Comparison of ENCODE assay signal across 24 mouse cellular contexts in the genomic region with DNA sequence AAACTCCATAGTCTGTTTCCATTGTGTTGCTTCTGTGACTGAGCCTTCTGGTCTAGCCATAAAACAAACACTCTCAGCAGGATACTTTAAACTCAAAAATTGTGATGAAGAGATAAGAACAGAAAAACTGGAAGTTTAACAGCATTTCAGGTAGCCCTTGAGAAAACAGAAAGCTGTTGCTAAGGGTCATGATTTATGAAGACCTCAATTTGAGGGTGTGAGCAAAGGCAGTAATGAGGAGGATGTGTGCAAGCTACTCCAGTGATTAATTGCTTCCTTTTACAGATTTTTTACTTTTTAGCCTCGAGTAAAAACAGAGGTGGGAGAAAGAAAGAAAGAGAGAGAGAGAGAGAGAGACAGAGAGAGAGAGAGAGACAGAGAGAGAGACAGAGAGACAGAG. TPM values are rescaled to one million over a fixed set of nuclear protein-coding genes. Genes with fewer than 3 reads are reported as not detected.
DNase-seq lines count a peak whose midpoint lies in the region; ATAC-seq and TF ChIP-seq lines count a peak whose summit lies in the region.
"Had no signal": no experiment of that assay in that cellular context is flagged by ENCODE, and none has a peak within 500 bp of the region (broad histone marks: within the 10 kb centered on the region; RNA-seq: fewer than 3 reads in every experiment).

No protein-coding gene starts in this region.

- H3K27me3 ChIP-seq in embryonic facial prominence, embryonic 13.5 days = no peaks in the 10 kb centered on the region
- no peaks in the 10 kb centered on the region for H3K27me3 ChIP-seq in embryonic facial prominence, embryonic 10.5 days (replicated peaks; ENCODE audit: low read depth, poor library complexity, severe bottlenecking)
- H3K27me3 ChIP-seq in kidney, embryonic 14.5 days (ENCODE audit: control insufficient read depth, insufficient read depth, low read length) = no peaks in the 10 kb centered on the region
- H3K27me3 ChIP-seq in lung, embryonic 16.5 days (ENCODE audit: control insufficient read depth, insufficient read depth, low read depth, low read length) = no peaks in the 10 kb centered on the region
- H3K27me3 ChIP-seq in stomach, postnatal 0 days (ENCODE audit: control insufficient read depth, insufficient read depth, low read length) = no peaks in the 10 kb centered on the region
- no peaks in the 10 kb centered on the region for H3K27me3 ChIP-seq in hindbrain, embryonic 12.5 days
- H3K27me3 ChIP-seq: heart, embryonic 15.5 days; megakaryocyte, embryonic 14.5 days; neural tube, embryonic 13.5 days had no signal

- H3K4me2 ChIP-seq in embryonic facial prominence, embryonic 13.5 days = peak overlapping the region; percentile 33
- peak overlapping the region; percentile 32; the same call in 1 of the 2 replicates for H3K4me2 ChIP-seq in kidney, embryonic 14.5 days (replicated peaks; ENCODE audit: low read depth, low read length)
- H3K4me2 ChIP-seq in lung, embryonic 16.5 days (ENCODE audit: low read depth, low read length) = peak overlapping the region; percentile 31
- H3K4me2 ChIP-seq in stomach, postnatal 0 days (replicated peaks; ENCODE audit: low read depth) = peak overlapping the region; percentile 34; the same call in 1 of the 2 replicates
- H3K4me2 ChIP-seq in hindbrain, embryonic 12.5 days (replicated peaks) = no peak overlapping the region
- H3K4me2 ChIP-seq: heart, embryonic 15.5 days; neural tube, embryonic 13.5 days had no signal

- H3K27ac ChIP-seq in embryonic facial prominence, embryonic 13.5 days = no peak overlapping the region
- no peak overlapping the region for H3K27ac ChIP-seq in embryonic facial prominence, embryonic 10.5 days (replicated peaks)
- H3K27ac ChIP-seq in kidney, embryonic 14.5 days (ENCODE audit: low read depth, low read length) = no peak overlapping the region
- no peak overlapping the region for H3K27ac ChIP-seq in lung, embryonic 16.5 days (ENCODE audit: low read length)
- no peak overlapping the region for H3K27ac ChIP-seq in stomach, postnatal 0 days (replicated peaks)
- no peak overlapping the region for H3K27ac ChIP-seq in hindbrain, embryonic 12.5 days
- H3K27ac ChIP-seq: heart, embryonic 15.5 days; hindbrain, embryonic 10.5 days; neural tube, embryonic 13.5 days had no signal

- H3K9ac ChIP-seq in embryonic facial prominence, embryonic 13.5 days = no peak overlapping the region
- no peak overlapping the region for H3K9ac ChIP-seq in kidney, embryonic 14.5 days (ENCODE audit: low read depth, low read length)
- no peak overlapping the region for H3K9ac ChIP-seq in lung, embryonic 16.5 days (ENCODE audit: low read length)
- no peak overlapping the region for H3K9ac ChIP-seq in stomach, postnatal 0 days (ENCODE audit: low read length)
- H3K9ac ChIP-seq in hindbrain, embryonic 12.5 days = no peak overlapping the region
- H3K9ac ChIP-seq: heart, embryonic 15.5 days; neural tube, embryonic 13.5 days had no signal

- no peak for ATAC-seq in embryonic facial prominence, embryonic 13.5 days (ENCODE audit: insufficient number of reproducible peaks, insufficient read depth, low FRiP score, low TSS enrichment, low read depth)
- ATAC-seq in kidney, embryonic 14.5 days (ENCODE audit: low FRiP score, low TSS enrichment) = no peak
- ATAC-seq in lung, embryonic 16.5 days (ENCODE audit: low read depth) = no peak
- ATAC-seq in stomach, postnatal 0 days (ENCODE audit: low FRiP score, low TSS enrichment) = no peak
- ATAC-seq in hindbrain, embryonic 12.5 days (ENCODE audit: low FRiP score) = no peak
- ATAC-seq: inflammation-experienced regulatory T-cells, adult 6 months had no signal

- 20% methylated on average over 1 of the region's 1 CpGs for WGBS in embryonic facial prominence, embryonic 13.5 days
- WGBS in embryonic facial prominence, embryonic 10.5 days = 36% methylated on average over 1 of the region's 1 CpGs
- WGBS in kidney, embryonic 14.5 days = 0% methylated on average over 1 of the region's 1 CpGs
- 0% methylated on average over 1 of the region's 1 CpGs for WGBS in lung, embryonic 16.5 days
- 0% methylated on average over 1 of the region's 1 CpGs for WGBS in stomach, postnatal 0 days
- WGBS in hindbrain, embryonic 12.5 days = 35% methylated on average over 1 of the region's 1 CpGs

- DNase-seq in embryonic facial prominence, embryonic 10.5 days (ENCODE audit: low spot score) = no peak
- DNase-seq in kidney, adult 18-20 months = no peak
- DNase-seq in lung, adult 18-20 months = no peak
- DNase-seq in stomach, postnatal 0 days (ENCODE audit: low spot score) = no peak
- DNase-seq: adrenal gland, postnatal 10 days; cerebellum, adult 11 months; cerebellum, postnatal 25 days; embryo, embryonic 11 days; gastrocnemius, postnatal 10 days; heart, adult 11 months; liver; midbrain, embryonic 14.5 days; right cerebral cortex, adult 18-20 months; thymus, postnatal 4 days had no signal

- peak overlapping the region; percentile 11; the same call in 1 of the 2 replicates for H3K4me3 ChIP-seq in embryonic facial prominence, embryonic 13.5 days
- no peak overlapping the region for H3K4me3 ChIP-seq in embryonic facial prominence, embryonic 10.5 days
- H3K4me3 ChIP-seq in kidney, embryonic 14.5 days (ENCODE audit: low read length) = peak overlapping the region; percentile 14; the same call in 1 of the 2 replicates
- peak overlapping the region; percentile 21 for H3K4me3 ChIP-seq in lung, embryonic 16.5 days (ENCODE audit: low read length)
- H3K4me3 ChIP-seq in stomach, postnatal 0 days (ENCODE audit: low read depth, low read length) = no peak overlapping the region
- H3K4me3 ChIP-seq in hindbrain, embryonic 12.5 days = no peak overlapping the region
- H3K4me3 ChIP-seq: heart, embryonic 15.5 days; hindbrain, embryonic 10.5 days; megakaryocyte, embryonic 14.5 days; neural tube, embryonic 13.5 days had no signal

- no peaks in the 10 kb centered on the region for H3K36me3 ChIP-seq in embryonic facial prominence, embryonic 13.5 days
- H3K36me3 ChIP-seq in embryonic facial prominence, embryonic 10.5 days (replicated peaks) = no peaks in the 10 kb centered on the region
- H3K36me3 ChIP-seq in kidney, embryonic 14.5 days (ENCODE audit: control insufficient read depth, insufficient read depth, low read length) = no peaks in the 10 kb centered on the region
- no peaks in the 10 kb centered on the region for H3K36me3 ChIP-seq in lung, embryonic 16.5 days (ENCODE audit: control insufficient read depth, insufficient read depth, low read length)
- no peaks in the 10 kb centered on the region for H3K36me3 ChIP-seq in stomach, postnatal 0 days (ENCODE audit: control insufficient read depth, insufficient read depth, low read length)
- no peaks in the 10 kb centered on the region for H3K36me3 ChIP-seq in hindbrain, embryonic 12.5 days
- H3K36me3 ChIP-seq: heart, embryonic 15.5 days; hindbrain, embryonic 10.5 days; neural tube, embryonic 13.5 days had no signal

- no peak for TF ChIP-seq CTCF in stomach, postnatal 0 days (IDR thresholded peaks at IDR 0.05; ENCODE audit: low read depth)

- H3K9me3 ChIP-seq in embryonic facial prominence, embryonic 13.5 days = no peaks in the 10 kb centered on the region
- no peaks in the 10 kb centered on the region for H3K9me3 ChIP-seq in embryonic facial prominence, embryonic 10.5 days
- H3K9me3 ChIP-seq in kidney, embryonic 14.5 days (ENCODE audit: control insufficient read depth, low read length) = no peaks in the 10 kb centered on the region
- H3K9me3 ChIP-seq in lung, embryonic 16.5 days (ENCODE audit: control insufficient read depth, low read length) = no peaks in the 10 kb centered on the region
- no peaks in the 10 kb centered on the region for H3K9me3 ChIP-seq in stomach, postnatal 0 days (ENCODE audit: control insufficient read depth, low read length)
- no peaks in the 10 kb centered on the region for H3K9me3 ChIP-seq in hindbrain, embryonic 12.5 days (replicated peaks)
- H3K9me3 ChIP-seq: heart, embryonic 15.5 days; hindbrain, embryonic 10.5 days; megakaryocyte, embryonic 14.5 days; neural tube, embryonic 13.5 days had no signal

- peaks cover 11% of the 10 kb centered on the region; the same call in 1 of the 2 replicates for H3K4me1 ChIP-seq in embryonic facial prominence, embryonic 13.5 days
- H3K4me1 ChIP-seq in embryonic facial prominence, embryonic 10.5 days = peaks cover 24% of the 10 kb centered on the region
- 0 out of 2 replicates have a peak, but pooled peaks cover 3% of the 10 kb centered on the region for H3K4me1 ChIP-seq in kidney, embryonic 14.5 days (ENCODE audit: control insufficient read depth, insufficient read depth, low read length)
- no peaks in the 10 kb centered on the region for H3K4me1 ChIP-seq in lung, embryonic 16.5 days (replicated peaks; ENCODE audit: control insufficient read depth, insufficient read depth, low read length)
- H3K4me1 ChIP-seq in stomach, postnatal 0 days (replicated peaks; ENCODE audit: control insufficient read depth, insufficient read depth) = no peaks in the 10 kb centered on the region
- H3K4me1 ChIP-seq in hindbrain, embryonic 12.5 days = no peaks in the 10 kb centered on the region
- H3K4me1 ChIP-seq: megakaryocyte, embryonic 14.5 days; neural tube, embryonic 13.5 days had no signal

- no peak for TF ChIP-seq EP300 in stomach, postnatal 0 days (optimal IDR thresholded peaks at IDR 0.05)

RNA-seq across cellular contexts. Expression of gene Rassf9, which starts 2.1 kb away (rescaled TPM):
- 3.3 and 4.7 TPM in 2 replicates for polyA plus RNA-seq in embryonic facial prominence, embryonic 13.5 days (2015; fragmentation: Nextera tagmentation; extraction: Ambion mirVana)
- 1.9 and 2.3 TPM in 2 replicates for polyA plus RNA-seq in embryonic facial prominence, embryonic 10.5 days (2016; fragmentation: Nextera tagmentation; extraction: Ambion mirVana)
- polyA plus RNA-seq in kidney, embryonic 14.5 days (2014; fragmentation: Nextera tagmentation; extraction: Ambion mirVana) = 7.2 and 10.0 TPM in 2 replicates
- 5.7 and 6.7 TPM in 2 replicates for polyA plus RNA-seq in lung, embryonic 16.5 days (2015; fragmentation: Nextera tagmentation; extraction: Ambion mirVana)
- 6.0 and 7.5 TPM in 2 replicates for polyA plus RNA-seq in stomach, postnatal 0 days (2015; fragmentation: Nextera tagmentation; extraction: Ambion mirVana)
- polyA plus RNA-seq in hindbrain, embryonic 12.5 days (2016; fragmentation: Nextera tagmentation; extraction: Ambion mirVana) = 2.5 and 2.9 TPM in 2 replicates

RNA-seq across cellular contexts. Expression of gene Nts, which starts 23.9 kb away (rescaled TPM):
- 13.4 and 18.1 TPM in 2 replicates for polyA plus RNA-seq in embryonic facial prominence, embryonic 13.5 days (2015; fragmentation: Nextera tagmentation; extraction: Ambion mirVana)
- polyA plus RNA-seq in embryonic facial prominence, embryonic 10.5 days (2016; fragmentation: Nextera tagmentation; extraction: Ambion mirVana) = 0.31 TPM in 2 replicates
- 7.8 and 8.2 TPM in 2 replicates for polyA plus RNA-seq in kidney, embryonic 14.5 days (2014; fragmentation: Nextera tagmentation; extraction: Ambion mirVana)
- polyA plus RNA-seq in lung, embryonic 16.5 days (2015; fragmentation: Nextera tagmentation; extraction: Ambion mirVana) = 1.4 TPM in 2 replicates
- 0.36 and 0.39 TPM in 2 replicates for polyA plus RNA-seq in stomach, postnatal 0 days (2015; fragmentation: Nextera tagmentation; extraction: Ambion mirVana)
- 1.3 and 1.5 TPM in 2 replicates for polyA plus RNA-seq in hindbrain, embryonic 12.5 days (2016; fragmentation: Nextera tagmentation; extraction: Ambion mirVana)
- polyA plus RNA-seq: inflammation-experienced regulatory T-cells, adult 6 months; liver, embryonic 16.5 days had no signal

Comparison
In these comparisons a context has a peak if more than half of its experiments do, and no peak if none do; other contexts are left out.
1. H3K4me3 ChIP-seq: peak in embryonic facial prominence, embryonic 13.5 days (single experiment), kidney, embryonic 14.5 days (single experiment) and lung, embryonic 16.5 days (single experiment); none in embryonic facial prominence, embryonic 10.5 days (single experiment), stomach, postnatal 0 days (single experiment) and hindbrain, embryonic 12.5 days (single experiment).